Mouse (Mus musculus) spleen, postnatal 36 days (tissue): ENCODE results near the gene Fktn.
"Not testable (repeated sequence)": the region's sequence is repeated elsewhere in the genome, so short reads cannot be mapped to it uniquely, and the experiment has no call there.

Experiments
- DNase-seq, 2 experiments: peaks; one replicate each; pipeline ENCODE4 v3.0.0; 2022; ENCODE audit warnings: low spot score in 2 of 2, mixed read lengths in 1 of 2

Fktn gene

DNA sequence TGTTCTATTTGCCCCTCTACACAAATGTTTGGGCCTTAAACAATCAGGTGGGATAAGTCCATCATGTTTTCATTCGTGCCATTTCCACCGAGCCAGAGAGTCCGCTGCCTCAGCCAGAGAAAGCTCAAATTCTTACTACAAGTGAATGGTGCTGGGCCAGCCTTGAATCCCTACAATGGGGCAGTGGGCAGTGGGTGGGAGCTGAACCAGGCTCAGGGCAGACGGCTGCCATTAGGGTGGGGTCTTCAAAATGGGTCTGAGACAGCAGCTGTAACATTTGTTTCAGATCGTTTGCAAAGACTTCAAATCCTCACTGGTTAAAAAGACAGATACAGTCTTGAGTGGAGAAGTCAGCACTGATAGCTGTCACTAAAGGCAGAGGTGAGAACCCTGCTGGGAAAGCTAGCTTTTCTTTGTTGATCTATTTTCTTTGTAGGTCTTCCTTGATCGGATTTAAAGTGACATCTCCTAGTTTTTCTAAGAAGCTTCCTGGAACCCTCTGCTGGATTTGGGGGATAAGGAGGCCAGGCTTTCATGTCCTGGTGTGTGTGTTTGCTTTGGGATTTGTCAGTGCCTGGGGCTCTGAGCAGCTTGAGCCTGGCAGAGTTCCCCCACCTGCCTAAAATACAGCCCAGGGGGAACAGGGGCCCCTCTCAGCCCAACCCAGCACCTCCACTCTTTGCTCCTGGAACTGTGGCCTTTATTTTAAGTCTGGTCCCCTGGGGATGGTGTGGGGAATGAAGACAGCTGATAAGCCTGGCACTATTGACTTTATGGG, 57.3 kb downstream of the Fktn start:
- no peak for DNase-seq

DNA sequence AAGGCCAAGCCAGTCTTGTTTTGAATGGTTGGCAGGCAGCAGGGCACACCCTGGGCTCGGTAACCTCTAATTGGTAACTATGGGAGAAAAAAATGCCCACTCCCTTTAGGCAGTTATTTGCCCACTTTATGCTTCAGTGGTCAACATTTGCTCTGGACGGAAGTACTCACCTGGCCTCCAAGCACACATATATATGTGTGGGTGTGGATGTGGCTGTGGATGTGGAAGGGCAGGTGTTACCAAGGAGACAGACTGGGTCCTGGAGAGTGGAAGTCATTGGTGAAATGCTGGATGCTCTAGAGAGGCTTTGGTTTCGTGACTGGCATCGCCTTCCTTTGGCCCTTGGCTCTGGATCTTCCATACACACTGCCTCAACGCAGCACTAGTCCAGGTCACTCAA, 58.2 kb downstream of the Fktn start:
- no peak for DNase-seq

DNA sequence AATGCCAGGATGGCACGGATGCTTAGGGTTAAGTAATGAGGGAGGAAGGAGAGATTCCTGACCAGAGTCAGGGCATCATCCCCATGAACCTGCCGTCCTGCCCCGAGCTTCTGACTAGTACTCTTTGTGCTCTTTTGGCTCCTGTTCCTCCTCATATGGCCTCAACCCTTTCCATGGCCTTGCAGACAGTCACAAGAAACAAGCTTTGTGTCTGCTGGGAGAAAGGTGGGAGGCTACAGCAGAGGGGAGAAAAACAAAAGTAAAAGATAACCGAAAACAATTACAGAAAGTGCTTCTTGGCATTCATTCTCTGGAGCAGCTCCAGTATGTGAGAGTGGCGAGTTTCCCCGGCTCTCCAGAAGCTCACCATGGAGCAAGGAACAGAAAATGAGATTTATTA, 60.1 kb downstream of the Fktn start:
- DNase-seq, result no peak

DNA sequence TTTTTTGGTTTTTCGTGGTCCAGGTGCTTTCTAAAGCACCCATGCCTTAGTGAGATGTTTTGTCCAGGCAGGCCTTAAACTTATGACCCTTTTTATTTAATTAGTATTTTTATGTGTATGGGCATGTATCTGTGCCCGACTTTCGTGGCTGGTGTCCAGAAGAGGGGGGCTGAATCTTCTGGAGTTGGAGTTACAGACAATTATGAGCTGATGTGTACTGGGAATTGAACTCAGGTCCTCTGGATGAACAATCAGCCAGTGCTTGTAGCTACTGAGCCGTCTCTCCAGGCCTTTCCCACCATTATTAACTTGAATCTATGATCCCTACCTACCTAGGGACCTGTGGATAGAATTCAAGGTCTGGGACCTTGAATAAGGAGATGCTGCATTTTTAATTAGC, 67.6 kb downstream of the Fktn start:
- no peak for DNase-seq

DNA sequence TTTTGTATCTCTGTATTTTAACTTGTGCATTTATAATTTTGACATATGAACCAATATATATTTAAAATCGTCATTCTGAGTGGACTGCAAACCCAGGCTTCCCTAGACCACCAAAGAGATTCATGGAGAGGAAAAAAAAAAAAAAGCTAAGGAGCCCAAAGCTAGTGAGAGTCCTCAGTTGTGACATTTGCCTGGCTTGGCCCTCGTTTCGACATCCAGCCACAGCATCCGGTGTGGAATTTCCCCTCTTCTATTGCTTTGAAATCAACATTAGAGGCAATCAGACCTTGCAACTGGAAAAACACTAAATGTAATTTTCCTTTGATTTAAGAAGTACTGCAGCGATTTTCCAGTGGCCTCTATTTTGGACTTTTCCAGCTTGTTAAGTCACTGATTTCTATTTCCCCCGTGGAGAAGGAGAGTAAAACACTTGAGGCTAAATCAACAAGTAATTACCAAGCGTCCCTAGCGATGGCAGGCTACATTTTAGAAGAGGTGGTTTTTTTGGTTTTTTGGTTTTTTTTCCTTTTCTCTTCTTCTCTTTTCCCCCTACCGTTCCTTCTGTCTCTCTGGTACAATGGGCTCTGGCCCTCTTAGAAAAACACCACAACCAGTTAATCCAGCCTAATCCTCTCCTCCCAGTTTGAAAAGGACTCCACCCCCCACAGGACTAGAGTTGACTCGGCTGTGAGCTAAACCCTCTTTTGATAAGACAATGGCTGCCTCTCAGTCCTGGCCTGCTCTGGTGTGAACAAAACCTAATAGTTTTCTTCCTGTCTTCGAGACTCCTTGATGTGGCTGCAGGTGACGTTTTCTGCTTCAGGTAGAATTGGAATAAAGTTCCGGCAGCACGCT, 68.6 kb downstream of the Fktn start:
- DNase-seq, result no peak

DNA sequence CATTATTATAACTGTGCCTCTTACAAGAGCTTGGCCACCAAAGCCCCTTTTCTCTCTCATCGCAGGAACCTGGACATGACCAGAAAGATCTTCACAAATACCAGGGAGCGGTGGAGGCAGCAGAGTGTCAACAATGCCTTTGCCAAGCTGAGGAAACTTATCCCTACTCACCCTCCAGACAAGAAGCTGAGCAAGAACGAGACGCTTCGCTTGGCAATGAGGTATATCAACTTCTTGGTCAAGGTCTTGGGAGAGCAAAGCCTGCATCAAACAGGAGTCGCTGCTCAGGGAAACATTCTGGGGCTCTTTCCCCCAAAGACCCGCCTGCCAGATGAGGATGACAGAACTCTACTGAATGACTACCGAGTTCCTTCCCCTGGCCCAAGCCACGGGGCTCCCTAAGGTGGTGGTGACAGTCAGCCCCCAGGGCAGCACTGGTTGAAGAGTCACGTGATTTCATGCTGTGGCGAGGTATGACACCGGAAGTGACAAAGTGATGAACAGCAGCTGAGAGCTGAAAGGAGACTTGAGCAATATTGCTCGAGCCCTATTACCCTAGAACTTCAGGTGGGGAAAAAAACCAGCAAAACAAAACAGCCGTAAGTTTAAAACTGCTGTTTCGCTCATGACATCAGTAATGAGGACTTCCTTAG, 72.1 kb downstream of the Fktn start:
- peak; percentile 45 to 47 for DNase-seq

DNA sequence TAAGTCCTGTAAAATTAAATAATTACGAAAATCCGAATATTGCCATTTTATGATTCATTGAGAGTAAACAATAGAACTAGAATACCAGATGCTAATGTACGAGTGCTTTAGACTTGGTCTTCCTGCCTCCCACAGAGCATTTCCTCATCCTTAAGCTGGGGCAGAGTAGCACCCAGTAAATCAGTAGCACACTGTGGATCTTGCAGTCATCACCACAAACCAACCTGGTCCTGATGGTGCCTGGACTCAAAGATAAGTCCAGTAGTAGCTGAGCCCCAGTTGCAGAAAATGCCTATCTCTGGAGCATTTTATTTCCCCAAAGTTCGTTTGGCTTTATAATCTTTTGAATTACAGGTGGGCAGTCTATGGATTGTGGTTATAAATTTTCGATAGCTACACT, 73.1 kb downstream of the Fktn start:
- no peak for DNase-seq

DNA sequence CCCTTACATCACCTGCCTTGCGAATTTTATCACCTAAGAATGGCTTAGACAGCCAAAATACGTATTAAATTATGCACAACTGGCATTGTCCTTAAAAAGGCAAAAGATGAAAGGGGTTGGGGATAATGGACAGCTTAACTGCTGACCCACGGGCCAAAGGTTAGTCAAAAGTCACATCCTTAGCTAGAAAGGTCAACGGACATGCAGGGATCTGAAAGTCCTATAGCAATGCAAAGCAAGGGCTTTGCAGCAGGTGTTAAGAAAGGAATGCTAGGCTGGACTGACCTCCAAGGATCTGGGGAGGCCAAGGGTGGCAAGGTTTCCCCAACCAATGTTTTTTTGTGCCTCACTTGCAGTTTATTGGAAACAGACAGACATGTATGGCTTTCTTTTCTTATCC, 75.5 kb downstream of the Fktn start:
- DNase-seq, result no peak

DNA sequence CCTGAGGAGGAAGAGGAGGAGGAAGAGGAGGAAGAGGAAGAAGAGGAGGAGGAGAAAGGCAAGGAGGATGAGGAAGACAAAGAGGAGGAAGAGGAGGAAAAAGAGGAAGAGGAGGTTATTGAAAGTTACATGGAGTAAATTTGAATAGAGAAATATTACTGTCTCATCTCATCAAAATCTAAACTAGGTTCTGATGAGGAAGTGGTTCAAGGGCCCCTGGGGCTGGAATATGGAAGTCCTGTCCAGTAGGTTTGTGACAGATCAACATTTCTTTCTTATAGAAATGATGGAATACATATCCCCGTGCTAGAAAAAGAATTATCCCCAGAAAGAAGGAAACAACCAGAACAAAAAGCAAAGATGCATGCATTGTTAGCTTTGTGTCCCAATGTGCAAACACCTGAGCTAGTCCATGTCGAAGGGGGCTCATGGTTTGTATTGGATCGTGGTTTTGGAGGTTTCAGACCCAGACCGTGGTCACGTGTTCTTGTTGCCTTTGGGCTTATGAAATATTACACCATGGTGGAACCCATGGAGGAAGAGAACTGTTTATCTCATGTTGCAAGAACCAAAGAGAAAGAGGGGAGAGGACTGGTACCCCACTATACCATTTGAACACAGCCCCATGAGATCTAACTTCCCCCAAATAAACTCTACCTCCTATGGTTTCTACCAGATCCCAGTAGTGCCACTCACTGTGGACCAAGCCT, 80.6 kb downstream of the Fktn start:
- no peak for DNase-seq

DNA sequence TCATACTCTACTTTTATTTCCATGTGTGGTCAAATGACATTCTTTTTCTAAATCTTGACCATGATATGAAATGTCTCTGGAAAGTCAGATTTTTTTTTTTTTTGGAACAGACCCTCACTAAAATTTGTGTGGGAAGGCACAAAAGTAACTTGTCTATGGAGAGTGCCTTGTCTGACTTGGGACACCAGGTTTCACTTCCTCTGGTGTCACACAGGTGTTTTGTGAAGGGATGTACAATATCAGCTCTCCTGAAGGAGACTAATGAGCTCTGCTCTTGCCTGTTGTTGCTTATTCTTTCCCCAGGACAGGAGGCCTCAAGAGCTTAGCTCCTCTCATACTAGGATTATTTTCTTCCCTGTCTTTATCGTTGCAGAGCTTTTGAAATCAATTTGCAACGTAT, 81.3 kb downstream of the Fktn start:
- DNase-seq, result no peak

DNA sequence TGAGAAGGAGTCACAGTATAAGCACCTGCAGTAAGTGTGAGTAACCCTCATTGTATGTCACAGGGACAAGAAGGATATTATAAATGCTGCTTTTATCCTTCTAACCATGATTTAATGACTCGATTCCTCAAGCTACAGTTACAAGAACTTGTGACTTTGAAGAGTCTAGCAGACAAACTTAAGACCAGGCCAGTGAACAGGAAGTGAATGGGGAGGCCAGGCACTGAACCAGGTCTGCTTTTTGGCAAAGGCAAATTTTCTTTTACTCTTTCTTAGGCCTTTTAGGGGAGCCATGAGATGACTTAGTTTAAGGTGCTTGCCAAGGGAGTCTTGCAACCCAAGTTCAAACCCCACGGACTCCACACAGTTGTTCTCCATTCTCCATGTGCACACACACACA, 81.9 kb downstream of the Fktn start:
- DNase-seq, result peak; percentile 16 to 20

DNA sequence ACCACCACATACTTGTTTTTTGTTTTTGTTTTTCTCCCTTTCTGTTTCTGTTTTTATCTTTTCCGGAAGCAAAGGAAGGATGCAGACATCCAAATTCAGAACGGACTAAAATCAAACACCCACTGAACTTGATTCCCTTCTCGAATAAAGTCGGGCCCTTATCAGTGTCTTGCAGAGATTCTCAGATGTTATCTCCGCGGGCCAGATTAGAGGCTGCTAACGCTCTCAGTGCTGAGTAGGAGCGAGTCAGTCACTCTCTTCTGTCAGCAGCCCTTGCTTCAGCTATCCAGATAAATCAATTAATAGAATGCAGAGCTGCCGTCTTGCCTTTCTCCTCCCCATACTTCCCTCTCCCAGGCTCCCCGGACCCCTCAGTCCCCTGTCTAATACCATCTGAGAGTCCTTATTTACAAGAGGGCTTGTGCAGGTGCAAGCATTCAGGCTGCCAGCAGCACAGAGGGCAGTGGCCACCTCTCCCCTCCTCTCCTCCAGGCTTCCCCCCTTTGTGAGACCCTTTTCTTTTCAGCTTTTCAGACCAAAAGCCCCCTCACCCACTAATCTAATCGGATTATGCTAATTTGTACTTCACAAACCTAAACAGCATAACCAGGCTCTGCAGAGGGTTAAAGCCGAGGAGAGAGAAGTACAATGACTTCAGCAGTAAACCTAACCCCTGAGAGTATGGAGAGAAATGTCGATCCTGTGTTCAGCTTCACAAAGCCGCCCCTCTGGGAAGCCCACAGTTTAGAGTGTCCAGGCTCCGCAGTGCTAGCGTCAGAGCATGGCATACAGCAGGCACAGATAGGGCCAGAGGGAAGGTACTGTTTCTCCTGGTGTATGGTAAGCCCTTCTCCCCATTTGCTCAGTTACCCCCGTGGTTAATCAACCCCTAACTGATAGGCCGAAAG, 83.3 kb downstream of the Fktn start:
- no peak for DNase-seq

DNA sequence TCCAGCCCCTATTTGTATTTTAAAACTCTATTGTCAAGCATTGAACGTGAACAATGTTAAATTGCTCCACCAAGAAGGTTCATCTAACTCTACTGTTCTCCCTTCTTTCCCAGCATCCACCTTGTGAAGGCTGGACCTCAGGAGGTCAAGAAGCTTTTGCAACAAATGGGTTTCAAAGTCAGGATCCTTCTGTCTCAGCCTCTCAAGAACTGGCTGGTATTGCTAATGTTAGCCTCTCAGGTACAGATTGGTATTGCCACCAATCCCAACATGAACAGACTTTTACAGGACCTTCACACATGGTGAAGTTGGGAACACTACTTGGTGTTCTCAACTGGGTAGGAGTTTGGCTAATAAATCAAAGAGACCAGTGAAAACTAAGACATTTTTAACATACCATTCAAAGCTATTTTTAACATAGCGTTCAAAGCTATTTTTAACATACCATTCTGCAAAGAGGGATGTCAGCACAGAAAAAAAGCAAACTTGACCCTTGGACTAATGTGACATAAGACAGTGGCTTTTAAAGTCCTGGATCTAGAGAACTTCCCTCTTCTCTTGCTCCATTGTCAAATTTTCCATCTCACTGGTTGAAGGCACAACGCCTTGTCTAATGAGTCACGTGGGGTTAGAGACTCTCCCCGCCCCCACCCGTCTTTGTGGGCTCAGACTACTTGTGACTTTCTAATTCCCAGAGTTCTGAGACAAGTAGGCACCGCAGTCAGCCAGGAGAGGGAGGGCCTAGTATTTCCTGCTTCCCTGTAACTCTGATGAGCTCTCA, 85.3 kb downstream of the Fktn start:
- peak in 1 of 2 experiments; percentile 8 for DNase-seq

DNA sequence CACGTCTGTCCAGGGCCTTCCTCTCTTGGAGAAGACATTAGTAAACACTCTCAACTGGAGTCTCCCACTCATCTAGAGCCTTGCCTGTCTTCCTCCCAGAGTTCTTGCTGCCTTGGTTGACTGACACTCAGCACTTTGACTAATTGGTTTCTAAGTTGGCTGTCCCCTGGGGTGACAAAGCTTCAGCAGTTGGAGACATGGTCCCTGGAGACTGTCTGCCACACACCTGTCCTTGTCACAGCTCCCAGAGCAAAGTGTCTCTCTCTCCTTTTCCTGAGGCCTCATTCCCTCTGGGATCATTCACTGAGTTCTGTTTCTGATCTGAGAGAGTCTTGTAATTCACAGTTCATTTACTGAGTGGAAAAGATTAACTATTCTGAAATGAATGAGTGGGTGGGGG, 86.0 kb downstream of the Fktn start:
- peak; percentile 9 to 21 for DNase-seq

DNA sequence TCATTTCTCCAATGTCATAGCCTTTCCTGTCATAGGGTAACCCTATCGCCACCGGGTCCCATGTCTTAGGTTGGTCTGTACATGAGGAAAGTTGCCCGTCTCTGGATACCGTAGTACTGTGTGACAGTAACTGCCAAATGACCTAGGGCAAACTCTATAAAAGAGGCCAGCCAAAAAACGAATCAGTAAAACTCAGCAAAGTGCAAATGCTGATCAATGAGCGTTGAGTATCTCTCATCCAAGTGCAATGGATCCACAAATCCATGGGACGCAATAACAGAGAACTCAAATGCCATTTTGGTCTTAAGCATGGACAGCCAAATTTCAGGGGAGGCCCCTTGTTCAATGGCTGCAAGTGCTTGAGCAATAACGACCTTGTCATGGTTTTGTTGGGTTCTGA, 89.9 kb downstream of the Fktn start:
- DNase-seq, result not testable (repeated sequence)

DNA sequence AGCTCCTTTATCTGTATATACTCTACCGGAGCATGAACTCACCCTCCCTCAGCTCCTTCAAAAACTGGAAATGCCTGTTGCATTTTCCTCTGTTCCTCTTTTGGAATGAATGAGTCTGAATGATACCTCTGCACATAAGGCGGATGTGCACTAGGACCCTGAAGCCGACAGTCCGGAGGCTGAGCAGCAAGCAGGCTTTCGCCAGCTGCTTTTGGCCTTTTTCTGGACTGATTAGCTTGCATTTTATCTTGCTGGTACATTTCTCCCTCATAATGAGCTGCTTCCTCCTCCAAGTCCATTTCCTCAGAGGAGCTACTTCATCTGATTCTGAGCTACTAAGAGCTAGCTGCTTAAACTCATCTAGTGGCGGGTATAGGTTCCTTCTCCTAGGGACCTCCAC, 92.6 kb downstream of the Fktn start:
- not testable (repeated sequence) for DNase-seq

DNA sequence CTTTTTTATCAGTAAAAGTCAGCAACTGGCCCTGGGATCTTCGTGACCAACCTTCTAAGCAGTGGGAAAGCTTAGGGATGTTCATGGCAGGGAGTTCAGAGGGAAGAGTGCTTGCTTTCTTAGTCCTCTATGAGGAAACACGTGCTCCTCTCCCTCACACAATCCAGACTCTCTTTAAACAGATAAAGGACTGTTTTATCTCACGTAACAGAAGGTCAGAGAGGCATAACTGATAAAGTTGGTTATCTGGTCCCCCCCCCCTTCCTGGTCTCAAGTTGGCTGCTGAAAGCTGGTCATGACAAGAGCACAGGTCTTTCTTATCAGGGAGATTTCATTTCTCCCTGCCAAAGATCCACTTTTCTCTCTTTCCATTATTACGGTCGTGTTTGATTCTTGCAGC, 104.5 kb downstream of the Fktn start:
- no peak for DNase-seq

DNA sequence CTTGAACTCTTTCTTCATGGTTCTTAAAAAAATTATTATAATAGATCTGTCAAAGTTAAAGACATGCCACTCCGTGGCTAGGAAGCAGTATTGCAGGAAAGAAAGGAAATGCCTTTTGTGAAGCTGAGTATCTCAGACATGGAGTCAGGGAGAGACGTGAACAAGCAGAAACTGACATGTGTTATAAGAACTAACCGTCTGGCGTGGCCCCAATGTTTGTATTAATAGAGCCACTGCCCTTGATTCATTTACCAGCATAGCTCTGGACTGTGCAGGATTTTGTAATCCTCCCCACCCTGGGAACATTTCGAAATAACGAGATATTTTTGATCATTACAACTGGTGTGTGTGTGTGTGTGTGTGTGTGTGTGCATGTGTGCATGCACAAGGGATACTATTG, 109.9 kb downstream of the Fktn start:
- no peak for DNase-seq

DNA sequence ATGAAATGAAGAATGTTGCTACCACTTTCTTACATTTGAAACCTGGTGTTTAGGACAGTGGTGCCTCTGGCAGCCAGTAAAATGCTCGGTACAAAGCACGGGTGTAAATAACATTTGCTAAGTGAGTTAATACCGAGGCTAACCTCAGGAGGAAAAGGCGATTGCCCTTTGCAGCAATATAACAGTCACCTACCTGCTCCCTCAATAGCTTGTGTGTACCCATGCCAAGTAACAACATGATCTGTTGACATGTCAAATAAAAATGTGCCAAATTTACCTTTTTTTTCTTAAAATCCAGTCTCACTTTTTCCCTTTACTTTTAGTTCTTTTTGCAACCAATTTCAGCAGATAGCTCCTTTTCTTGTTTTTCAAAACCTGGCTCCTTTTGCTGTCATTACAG, 111.0 kb downstream of the Fktn start:
- no peak for DNase-seq
